ENCODE assay signal across 14 mouse cellular contexts in the genomic region with DNA sequence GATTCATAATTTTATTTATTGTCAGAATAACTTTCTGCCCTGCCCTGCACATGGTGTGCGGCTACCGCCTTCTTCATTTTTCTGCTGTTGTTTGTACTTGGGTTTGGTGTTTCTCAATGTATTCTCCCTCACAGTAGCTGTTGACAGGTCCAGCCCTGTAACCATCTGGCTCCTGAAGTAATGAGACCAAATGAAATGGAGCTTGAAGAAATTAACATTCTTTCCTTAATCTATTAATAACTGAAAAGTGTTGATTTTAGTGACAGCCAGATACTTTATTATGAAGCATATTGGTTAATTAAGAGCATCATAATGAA.
DNase-seq lines count a peak whose midpoint lies in the region; ATAC-seq and TF ChIP-seq lines count a peak whose summit lies in the region.
"Had no signal": no experiment of that assay in that cellular context is flagged by ENCODE, and none has a peak within 500 bp of the region (broad histone marks: within the 10 kb centered on the region; RNA-seq: fewer than 3 reads in every experiment).

No protein-coding gene starts in this region.

- no peak overlapping the region for H3K9ac ChIP-seq in hindbrain, embryonic 14.5 days
- H3K9ac ChIP-seq: embryonic facial prominence, embryonic 12.5 days; liver, embryonic 15.5 days had no signal

- no peaks in the 10 kb centered on the region for H3K4me1 ChIP-seq in hindbrain, embryonic 14.5 days (replicated peaks; ENCODE audit: control insufficient read depth, insufficient read depth, low read length)
- H3K4me1 ChIP-seq: embryonic facial prominence, embryonic 12.5 days; liver, embryonic 15.5 days had no signal

- H3K36me3 ChIP-seq in hindbrain, embryonic 14.5 days (replicated peaks; ENCODE audit: control insufficient read depth, insufficient read depth) = no peaks in the 10 kb centered on the region
- H3K36me3 ChIP-seq: embryonic facial prominence, embryonic 12.5 days; liver, embryonic 15.5 days had no signal

- no peak for TF ChIP-seq CTCF in left cerebral cortex, adult 2 months (IDR thresholded peaks at IDR 0.05)

- 58% methylated on average over 2 of the region's 2 CpGs for WGBS in hindbrain, embryonic 14.5 days

- no peaks in the 10 kb centered on the region for H3K27me3 ChIP-seq in hindbrain, embryonic 14.5 days (ENCODE audit: control insufficient read depth, insufficient read depth, low read length)
- H3K27me3 ChIP-seq: embryonic facial prominence, embryonic 12.5 days; liver, embryonic 15.5 days had no signal

- peak overlapping the region; percentile 41 for H3K4me2 ChIP-seq in hindbrain, embryonic 14.5 days (replicated peaks)
- H3K4me2 ChIP-seq: liver, embryonic 15.5 days had no signal

- 0 out of 2 replicates have a peak, but pooled peaks have one; percentile 34 for ATAC-seq in frontal cortex, adult (ENCODE audit: low TSS enrichment)
- peak; percentile 72; the same call in 1 of the 2 replicates for ATAC-seq in hindbrain, embryonic 14.5 days (ENCODE audit: low FRiP score)
- ATAC-seq: intestine, postnatal 0 days had no signal

- no peaks in the 10 kb centered on the region for H3K9me3 ChIP-seq in hindbrain, embryonic 14.5 days (ENCODE audit: control insufficient read depth, low read length)
- H3K9me3 ChIP-seq: embryonic facial prominence, embryonic 12.5 days; liver, embryonic 15.5 days had no signal

- peak overlapping the region; percentile 35; the same call in 1 of the 2 replicates for H3K4me3 ChIP-seq in left cerebral cortex, adult 2 months
- H3K4me3 ChIP-seq in hindbrain, embryonic 14.5 days (replicated peaks; ENCODE audit: low read length) = no peak overlapping the region
- H3K4me3 ChIP-seq: embryonic facial prominence, embryonic 12.5 days; liver, embryonic 15.5 days had no signal

- intact Hi-C loops in left cerebral cortex, adult 2 months (cut with DNase I) = loop anchor here (1.0 to 5.0 kb wide), 6 partner anchors 67 to 527 kb away; a partner anchor contains a TSS
- intact Hi-C loops in left cerebral cortex, postnatal 10 days (cut with DNase I) = loop anchor here (5.0 to 10.0 kb wide), 3 partner anchors 235 to 525 kb away; no protein-coding TSS in a partner anchor

- H3K27ac ChIP-seq in left cerebral cortex, adult 2 months = peak overlapping the region; percentile 21; the same call in 1 of the 2 replicates
- H3K27ac ChIP-seq in hindbrain, embryonic 14.5 days = no peak overlapping the region
- H3K27ac ChIP-seq: embryonic facial prominence, embryonic 12.5 days; liver, embryonic 15.5 days had no signal

- no peak for DNase-seq in frontal cortex, postnatal 10 days (ENCODE audit: low spot score in 2 of 2)
- DNase-seq in left cerebral cortex, adult 2 months (ENCODE audit: extremely low spot score in 1 of 2, low spot score in 2 of 2) = no peak
- DNase-seq in left cerebral cortex, postnatal 10 days (ENCODE audit: extremely low spot score in 1 of 2, low spot score in 2 of 2) = no peak
- DNase-seq in brain, adult 2 months (ENCODE audit: low read depth, low spot score) = peak; percentile 61
- no peak for DNase-seq in hindbrain, embryonic 14.5 days (ENCODE audit: low spot score)
- DNase-seq in thymus, postnatal 14 days = no peak
- no peak for DNase-seq in kidney, adult 8-10 months
- DNase-seq: adrenal gland, adult 2 months; gastrocnemius, postnatal 10 days; thymus, postnatal 4 days had no signal
